Mouse (Mus musculus): ENCODE measurements at regions not wholly inside any gene's neighbourhood (a gene's known extent, or its start where the extent isn't known, plus 50 kb on each side); places are given as distances from the start of the nearest gene placed in this dataset.

DNA sequence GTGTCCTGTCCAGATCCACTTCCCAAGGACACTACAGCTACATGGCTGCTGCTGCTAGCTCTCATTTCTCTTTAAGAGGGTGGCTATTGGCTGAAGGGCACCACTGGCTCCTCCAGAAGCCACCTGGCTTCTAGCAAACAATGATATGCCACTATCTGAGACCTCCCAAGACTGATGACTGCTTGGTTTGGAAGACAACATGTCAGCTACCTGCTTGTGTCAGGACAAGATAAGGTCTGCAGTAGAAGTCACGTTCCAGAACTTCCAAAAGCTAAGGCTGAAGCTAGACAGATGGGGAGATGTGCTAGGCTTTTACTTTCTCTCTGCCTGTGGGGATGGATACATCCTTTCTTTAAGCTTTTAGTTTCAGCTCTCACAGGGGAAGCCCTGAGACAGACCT, 528.4 kb upstream of the Fam92a start:
- TF ChIP-seq CTCF (IDR thresholded peaks at IDR 0.05; ENCODE audit: borderline replicate concordance, control insufficient read depth, extremely low read depth, insufficient read depth, low read length, poor library complexity): no peak
- no peak for TF ChIP-seq POLR2A (IDR thresholded peaks at IDR 0.05; ENCODE audit: control insufficient read depth, extremely low read depth, insufficient read depth, low read length, poor library complexity)
